Mouse (Mus musculus) splenic B cell, adult 2 months (primary cell): ENCODE measurements around the gene Gas7.

Source experiments
- DNase-seq: peaks from one replicate; pipeline ENCODE4 v3.0.0-alpha.2; 2011; ENCODE audit warnings: low read depth, low spot score
- H3K27me3 ChIP-seq: 2 replicates; pipeline ENCODE4 v1.6.1; 2012; ENCODE audit warnings: mild to moderate bottlenecking, low read length, moderate library complexity, mixed read lengths; ENCODE audit not compliant: control insufficient read depth, poor library complexity, insufficient read depth, severe bottlenecking
- H3K36me3 ChIP-seq: 2 replicates; pipeline ENCODE4 v1.6.1; 2012; ENCODE audit warnings: mild to moderate bottlenecking, low read length, moderate library complexity, mixed read lengths; ENCODE audit not compliant: control insufficient read depth, poor library complexity, insufficient read depth, severe bottlenecking

Gas7 gene

DNA sequence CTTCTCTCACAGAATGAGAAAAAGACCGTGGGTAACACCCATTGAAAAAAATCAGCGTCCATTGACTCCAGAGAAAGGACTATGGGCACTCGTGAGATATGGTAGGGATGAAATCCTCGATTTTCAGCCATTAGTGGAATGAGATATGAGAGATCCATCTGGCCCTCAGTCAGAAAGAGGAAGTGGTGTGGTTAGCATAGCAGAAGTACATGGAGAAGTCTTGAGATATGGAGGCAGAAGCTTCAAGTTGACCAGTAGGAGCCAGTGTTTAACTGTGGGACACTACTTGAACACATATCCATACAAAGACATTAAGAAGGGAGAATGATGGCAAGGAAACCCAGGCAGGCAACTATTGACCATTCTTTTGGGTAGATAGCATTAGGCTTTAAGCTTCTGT lies 82.1 kb downstream of the Gas7 start:
- peak; percentile 40 for DNase-seq
- Histone ChIP-seq H3K27me3 (no peaks in the 10 kb centered on the region), H3K36me3 (no peaks in the 10 kb centered on the region)

DNA sequence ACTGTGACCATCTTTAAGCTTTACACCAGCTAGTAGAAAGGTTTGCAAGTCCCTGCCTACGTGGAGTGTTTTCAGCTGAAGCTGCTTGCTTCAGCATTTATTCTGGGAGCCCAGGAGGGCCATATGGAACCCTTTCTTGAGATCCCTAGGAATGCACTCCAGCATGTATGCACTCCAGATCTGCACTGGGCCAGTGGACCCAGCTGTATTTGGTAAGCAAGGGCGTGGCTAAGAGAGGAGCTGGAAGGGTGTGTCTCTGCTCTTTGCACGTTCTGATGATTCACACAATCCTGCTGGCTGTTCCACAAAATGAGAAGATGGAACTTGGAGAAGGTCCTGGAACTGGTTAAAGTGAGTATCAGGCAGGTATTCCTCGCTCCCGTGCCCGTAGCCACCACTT lies 83.3 kb downstream of the Gas7 start:
- H3K27me3 ChIP-seq = no peaks in the 10 kb centered on the region
- no peaks in the 10 kb centered on the region for H3K36me3 ChIP-seq
- DNase-seq = no peak

DNA sequence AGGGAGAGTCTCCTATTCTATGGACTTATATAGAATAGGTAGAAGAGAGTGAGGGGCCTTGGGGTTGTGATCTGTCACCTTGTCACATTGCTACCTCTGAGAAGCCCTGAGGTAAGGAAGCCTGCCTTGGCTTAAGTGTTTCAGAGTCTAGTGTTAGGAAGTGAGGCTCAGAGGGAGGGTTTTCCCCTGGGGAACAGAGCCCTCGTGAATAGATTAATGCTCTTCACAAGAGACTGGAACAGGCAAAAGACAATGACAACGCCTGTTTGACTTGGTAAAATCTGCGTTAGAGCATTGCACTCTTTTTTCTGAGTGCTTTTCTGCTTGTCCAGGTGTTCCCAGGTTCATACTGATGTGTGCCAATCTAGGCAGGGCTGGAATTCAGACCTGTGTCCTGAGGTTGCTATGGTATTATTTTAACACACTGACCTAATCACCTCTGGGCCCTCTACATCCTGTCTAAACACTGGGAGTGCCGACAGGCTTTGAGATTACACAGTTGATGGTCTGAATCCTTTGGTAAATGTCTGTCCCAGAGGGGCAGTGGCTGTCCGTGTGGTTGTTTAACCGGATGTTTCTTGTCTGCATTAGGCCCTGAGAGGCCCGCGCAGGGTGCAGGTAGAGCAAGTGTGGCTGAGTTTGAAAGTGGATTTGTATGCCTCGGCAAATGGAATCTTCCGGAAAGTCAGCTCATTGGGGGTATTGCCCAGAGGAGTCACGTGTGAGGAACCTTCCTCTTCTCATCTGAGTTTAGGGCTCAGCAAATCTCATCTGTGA lies 89.6 kb downstream of the Gas7 start:
- DNase-seq = peak; percentile 56
- H3K27me3 ChIP-seq = no peaks in the 10 kb centered on the region
- no peaks in the 10 kb centered on the region for H3K36me3 ChIP-seq

DNA sequence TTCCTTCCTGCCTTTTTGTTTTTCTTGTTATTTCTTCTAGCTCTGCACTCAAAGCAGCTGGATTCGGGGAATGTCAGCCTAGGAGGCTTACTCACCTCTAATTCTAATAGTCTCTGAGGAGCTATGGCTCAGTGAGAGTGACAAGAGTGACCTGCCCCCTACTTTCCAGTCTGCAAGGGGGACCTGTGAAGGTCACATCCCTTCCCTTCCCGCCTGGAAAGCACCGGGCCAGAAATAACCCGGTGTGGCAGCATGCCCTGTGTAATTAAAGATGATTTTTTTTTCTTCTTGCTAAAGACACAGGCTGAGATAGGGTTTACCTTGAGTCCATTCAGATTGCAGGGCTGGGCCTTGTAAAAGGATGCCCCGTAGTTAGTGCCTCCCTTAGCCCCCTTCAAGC lies 91.3 kb downstream of the Gas7 start:
- DNase-seq = no peak
- no peaks in the 10 kb centered on the region for H3K27me3 ChIP-seq

DNA sequence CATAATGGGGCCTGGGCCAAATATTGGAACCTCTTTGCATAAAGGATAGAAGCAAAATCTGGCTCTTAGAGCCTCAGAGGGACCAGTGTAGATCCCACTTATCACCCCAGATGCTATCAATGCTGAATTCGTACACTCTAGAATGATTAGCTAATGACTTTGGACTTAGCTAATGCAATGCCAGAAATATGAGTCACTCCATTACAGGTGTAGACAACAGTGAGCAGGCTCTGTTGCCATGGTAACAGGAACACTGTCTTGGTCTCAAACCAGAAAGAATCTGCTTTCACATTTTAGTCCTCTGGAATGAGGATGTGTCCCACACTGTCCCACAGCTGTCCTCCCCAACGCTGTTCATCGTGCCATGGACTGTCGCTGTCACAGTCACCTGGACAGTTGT lies 94.1 kb downstream of the Gas7 start:
- no peak for DNase-seq
- Histone ChIP-seq H3K36me3 (no peaks in the 10 kb centered on the region), H3K27me3 (no peaks in the 10 kb centered on the region)

More for the DNA sequence above, 91.3 kb downstream of the Gas7 start:
- no peaks in the 10 kb centered on the region for H3K36me3 ChIP-seq

DNA sequence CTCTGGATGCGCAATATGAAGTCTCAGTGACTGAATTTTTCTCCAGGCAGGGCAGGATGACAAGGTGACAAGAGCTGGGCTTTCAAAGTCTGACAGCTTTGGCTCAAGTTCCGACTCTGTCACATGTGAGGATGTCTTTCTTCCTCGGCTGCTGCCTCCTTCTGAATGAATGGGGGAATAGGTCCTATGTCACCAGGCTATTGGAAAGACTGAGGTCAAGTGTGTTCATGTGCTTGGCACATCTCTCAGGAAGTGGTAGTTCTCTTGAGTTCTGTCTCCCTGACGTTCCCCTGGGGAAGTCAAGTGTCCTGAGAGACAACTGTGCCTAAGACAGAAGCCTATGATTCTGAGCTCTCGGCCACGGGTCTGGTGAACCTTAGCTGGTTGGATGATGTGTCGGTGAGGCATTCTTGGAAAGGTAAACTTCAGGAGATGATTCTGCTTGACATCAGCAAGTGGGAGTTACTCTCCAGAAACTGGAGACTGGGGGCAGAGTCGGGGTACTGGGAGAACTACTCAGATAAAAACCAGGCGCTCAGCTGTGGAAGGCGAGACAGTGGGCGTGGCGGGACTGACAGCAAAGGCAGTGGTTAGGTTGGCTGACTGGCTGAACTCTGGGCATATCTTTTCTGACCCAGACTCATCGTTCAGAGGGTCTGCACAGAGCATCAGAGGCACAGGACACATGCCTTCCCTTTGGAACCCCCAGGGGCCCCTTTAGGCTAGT lies 94.7 kb downstream of the Gas7 start:
- Histone ChIP-seq H3K27me3 (no peaks in the 10 kb centered on the region), H3K36me3 (no peaks in the 10 kb centered on the region)
- DNase-seq = no peak

DNA sequence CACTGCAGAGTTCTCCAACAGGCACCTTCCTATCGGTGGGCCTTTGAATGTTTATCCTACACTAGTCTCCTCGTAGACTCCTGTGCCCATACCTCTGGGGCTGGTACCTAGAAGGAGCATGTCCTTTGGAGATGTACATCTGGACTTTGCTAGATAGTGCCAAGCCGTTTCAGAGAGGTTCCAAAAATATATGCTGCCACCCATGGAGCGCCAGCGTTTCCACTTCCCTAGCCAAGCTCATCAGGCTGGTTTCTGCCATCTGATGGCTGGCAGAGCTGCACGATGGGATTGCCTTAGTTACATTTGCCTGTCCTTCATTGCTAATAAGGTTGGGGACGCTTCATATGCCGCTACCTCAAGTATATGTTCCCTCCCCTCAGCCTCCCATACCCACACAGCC lies 97.2 kb downstream of the Gas7 start:
- H3K27me3 ChIP-seq = no peaks in the 10 kb centered on the region
- no peak for DNase-seq

DNA sequence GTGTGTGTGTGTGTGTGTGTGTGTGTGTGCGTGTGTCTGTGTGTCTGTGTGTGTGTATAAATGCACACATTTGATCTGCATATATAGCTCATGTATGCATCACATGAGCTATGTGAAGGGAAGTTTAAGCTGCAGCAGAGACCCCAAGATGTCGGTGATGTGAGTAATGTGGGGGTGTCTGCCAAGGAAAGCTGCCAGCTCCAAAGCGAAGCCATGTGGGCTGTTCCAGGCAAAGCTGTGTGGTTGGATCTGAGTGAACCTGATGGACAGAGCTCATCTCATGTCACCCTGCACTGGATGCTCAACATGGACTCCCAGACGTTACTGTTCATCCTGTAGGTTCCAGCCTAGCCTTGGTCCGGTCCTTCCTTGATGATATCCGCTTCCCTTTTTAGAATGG lies 99.0 kb downstream of the Gas7 start:
- no peaks in the 10 kb centered on the region for H3K36me3 ChIP-seq
- DNase-seq = no peak
- H3K27me3 ChIP-seq = no peaks in the 10 kb centered on the region

More for the DNA sequence above, 97.2 kb downstream of the Gas7 start:
- H3K36me3 ChIP-seq = no peaks in the 10 kb centered on the region

DNA sequence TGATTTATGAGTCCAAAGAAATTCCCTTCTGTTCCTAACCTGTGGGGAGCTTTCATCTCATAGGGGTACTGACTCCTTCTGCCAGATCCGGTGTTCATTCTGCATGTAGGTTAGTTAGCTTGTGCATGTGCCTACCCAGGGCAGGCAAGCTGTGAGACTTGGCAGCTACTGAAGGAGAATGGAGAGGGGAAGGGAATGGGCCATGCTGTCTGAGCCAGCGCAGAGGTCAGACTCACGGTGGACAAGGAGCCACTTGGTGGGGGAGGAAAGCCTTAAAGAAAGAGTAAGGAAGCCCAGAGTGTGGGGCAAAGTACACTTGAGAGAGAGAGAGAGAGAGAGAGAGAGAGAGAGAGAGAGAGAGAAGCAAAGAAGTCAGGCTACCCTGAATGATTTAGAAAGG lies 101.1 kb downstream of the Gas7 start:
- H3K27me3 ChIP-seq = no peaks in the 10 kb centered on the region
- no peak for DNase-seq
- H3K36me3 ChIP-seq = no peaks in the 10 kb centered on the region

DNA sequence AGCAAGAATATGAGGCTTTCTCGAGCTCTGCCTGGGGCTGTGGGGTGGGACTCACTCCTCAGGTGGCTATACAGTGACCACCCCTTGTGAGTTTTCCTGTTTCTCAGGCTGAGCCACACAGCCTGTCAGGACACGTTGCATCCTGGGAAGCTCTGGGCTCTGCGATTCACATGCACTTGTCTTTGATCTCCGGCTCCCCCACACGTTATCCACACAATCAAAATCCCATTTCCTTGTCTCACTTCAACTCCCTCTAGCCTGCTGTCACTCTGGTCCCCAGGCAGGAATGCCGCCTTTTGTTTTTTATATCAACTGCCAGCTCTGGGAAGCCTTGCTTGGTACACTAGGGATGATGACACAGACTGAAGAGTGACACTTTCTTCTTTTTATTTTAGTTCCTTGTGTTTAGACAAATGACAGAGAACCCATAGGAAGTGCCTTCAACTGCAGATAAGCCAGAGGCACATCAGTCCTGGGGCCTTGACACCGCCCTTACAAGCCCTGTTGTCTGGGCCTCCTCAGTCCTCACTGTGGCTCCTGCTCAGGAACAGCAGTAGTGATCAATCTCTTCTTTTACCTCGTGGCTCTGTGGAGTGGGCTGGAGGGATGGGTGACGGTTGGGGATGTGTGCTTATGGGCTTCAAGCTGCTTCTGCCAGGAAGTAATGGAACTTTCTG lies 103.7 kb downstream of the Gas7 start:
- Histone ChIP-seq H3K27me3 (no peaks in the 10 kb centered on the region), H3K36me3 (no peaks in the 10 kb centered on the region)
- no peak for DNase-seq

DNA sequence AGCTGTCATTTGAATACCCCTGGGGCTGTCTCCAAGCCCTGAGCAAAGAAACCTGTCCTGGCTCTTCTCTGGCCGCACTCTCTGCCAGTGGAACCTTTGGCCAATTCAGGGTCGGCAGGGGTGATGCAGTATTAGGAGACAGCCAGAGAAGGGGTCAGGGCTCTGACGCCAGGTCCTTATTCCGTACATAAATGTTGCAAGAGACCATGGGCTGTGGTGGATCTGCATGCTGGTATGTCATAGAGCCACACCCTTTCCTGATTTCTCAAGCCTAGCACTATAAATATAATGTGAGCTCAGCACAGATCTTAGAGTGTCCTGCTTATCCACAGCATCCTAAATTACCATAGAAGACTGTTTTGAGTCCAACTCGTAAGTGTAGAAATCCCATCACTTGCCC lies 104.3 kb downstream of the Gas7 start:
- Histone ChIP-seq H3K36me3 (no peaks in the 10 kb centered on the region), H3K27me3 (no peaks in the 10 kb centered on the region)
- no peak for DNase-seq

DNA sequence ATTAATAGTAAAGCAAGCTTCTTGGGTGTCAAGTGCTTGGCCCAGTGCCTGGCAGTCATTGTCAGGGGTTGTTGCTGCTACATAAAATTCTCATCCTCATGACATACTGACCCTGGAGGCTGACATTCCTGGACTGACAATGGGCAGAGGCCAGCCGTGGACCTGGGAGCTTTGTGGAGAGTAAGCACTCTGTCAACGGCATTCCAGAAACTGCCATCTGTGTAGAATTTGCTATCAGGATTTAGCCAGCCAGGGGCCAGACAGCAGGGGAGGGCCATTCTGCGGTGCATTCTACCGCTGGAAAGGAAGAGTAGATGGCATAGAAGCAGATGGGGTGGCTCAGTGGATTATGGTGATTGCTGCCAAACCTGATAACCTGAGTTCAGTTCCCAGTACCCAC lies 106.4 kb downstream of the Gas7 start:
- no peak for DNase-seq
- Histone ChIP-seq H3K27me3 (no peaks in the 10 kb centered on the region), H3K36me3 (no peaks in the 10 kb centered on the region)

DNA sequence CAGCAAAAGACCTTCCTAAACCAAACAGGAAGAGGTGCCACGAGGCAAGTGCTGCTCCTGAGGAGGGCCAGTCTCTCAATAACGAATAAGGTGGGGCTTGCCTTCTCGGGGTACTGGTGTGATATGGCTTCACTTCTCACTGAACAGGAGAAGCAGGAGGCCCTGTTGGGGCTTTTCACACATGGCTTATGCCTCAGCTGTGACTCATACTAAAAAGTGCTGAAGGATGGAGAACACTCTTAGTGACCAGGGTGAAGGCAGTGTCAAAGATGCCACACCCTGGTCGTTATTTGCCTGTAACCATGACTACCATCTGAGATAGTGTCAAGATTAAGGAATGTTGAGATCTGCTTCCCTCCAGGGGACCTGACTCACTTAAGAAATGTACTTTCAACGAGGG lies 107.9 kb downstream of the Gas7 start:
- DNase-seq = peak; percentile 53
- Histone ChIP-seq H3K36me3 (no peaks in the 10 kb centered on the region), H3K27me3 (no peaks in the 10 kb centered on the region)

DNA sequence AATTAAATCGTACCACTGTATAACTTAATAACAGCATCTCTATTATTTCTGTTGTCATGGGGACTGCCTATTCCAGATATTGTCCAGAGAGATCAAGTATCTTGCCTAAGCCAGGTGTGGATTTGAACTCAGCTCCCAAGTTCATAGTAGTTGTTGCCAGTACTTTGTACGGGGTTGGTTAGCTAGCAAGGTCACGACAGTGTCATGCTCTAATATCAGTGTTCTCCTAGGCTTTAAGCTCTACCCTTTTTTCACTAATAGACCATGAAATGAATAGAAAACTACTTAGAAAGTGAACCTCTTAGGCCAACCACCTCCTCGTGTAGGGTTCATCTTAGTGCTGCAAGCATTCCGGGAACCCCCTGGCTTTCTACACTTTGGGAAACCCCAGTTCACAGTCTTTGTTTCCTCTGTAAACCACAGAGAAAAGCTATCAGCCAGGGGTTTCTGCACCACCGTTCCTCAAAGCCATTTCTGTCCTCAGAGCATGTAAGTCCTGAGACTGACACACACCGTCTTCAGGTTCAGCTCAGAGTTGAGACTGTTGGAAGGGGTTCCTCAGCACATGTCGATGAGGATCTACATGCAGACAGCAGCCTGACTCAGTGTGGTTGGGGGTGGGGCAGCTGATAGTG lies 108.9 kb downstream of the Gas7 start:
- DNase-seq = peak; percentile 70
- Histone ChIP-seq H3K27me3 (no peaks in the 10 kb centered on the region), H3K36me3 (no peaks in the 10 kb centered on the region)

DNA sequence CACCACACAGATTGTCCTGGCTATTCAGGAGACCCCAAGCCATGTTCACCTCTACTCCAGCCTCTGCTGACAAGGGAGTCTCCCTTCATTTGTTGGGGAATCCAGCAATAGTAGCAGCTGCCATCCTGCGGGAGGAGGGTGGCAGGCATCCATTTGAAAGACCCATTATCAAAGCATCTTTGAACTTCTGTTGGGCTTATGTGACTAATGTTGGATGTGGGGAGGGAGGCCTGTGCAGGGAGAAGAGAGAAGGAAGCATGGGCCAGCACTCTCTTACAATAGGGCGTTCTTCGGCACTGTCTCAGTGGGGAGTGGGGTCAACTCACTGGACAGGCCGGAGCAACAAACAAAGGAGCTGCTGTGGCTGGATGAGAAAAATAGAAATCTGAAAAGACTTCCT lies 110.3 kb downstream of the Gas7 start:
- DNase-seq = no peak
- H3K36me3 ChIP-seq = no peaks in the 10 kb centered on the region

More for the DNA sequence above, 110.3 kb downstream of the Gas7 start:
- H3K27me3 ChIP-seq = no peaks in the 10 kb centered on the region
